Mouse (Mus musculus) gastrocnemius, postnatal 25 days (tissue): ENCODE measurements at regions not wholly inside any gene's neighbourhood (a gene's known extent, or its start where the extent isn't known, plus 50 kb on each side); places are given as distances from the start of the nearest gene placed in this dataset.

Experiments
- DNase-seq: peaks from one replicate; pipeline ENCODE4 v3.0.0; 2022

DNA sequence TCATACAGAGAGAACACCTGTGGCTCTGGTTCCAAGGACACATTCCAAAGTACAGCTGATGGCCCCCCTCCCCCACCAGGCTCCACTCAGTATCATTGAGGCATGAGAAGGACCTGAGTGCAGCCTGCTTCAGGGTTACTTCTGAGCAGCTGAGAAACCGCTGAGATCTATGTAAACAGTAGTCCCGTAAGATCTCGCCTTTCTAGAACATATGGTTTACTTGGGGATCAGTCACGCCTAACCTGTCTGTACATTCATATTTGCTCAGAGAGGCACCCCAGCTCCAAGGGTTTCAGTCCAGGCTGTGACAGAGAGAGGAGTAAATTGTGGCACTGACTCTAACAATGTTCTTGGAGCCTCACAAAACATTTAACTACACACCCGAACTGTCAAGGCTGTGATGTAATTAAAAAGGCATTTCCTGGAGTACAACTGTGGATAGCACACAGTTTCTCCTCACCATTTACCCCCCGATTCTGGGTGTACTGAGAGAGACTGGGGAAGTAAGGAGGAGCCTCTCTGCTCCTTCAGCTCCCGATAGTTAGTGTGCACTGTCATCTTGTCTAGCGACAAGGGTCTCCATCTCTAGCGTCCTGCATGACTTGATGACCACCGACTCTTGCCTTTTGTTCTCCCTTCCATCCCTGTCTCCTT, 155.7 kb downstream of the Dad1 start:
- no peak for DNase-seq

DNA sequence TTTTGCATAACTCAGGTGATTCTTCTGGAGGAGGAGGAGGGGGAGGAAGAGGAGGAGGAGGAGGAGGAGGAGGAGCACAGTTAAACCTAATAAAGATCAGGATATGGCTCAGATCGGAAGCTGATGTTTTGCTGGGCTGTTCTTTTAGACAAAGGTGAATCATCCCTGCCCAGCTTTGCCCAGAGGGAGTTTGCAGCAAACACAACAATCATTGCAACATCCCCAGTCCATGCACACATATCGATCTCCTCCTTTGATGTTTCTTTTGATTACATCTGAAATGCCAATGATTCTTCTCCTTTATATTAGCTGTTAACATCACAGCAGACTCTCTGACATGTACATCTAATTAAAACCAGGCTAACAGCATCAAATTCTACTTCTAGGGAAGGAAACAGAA, 156.9 kb downstream of the Dad1 start:
- DNase-seq, result no peak

DNA sequence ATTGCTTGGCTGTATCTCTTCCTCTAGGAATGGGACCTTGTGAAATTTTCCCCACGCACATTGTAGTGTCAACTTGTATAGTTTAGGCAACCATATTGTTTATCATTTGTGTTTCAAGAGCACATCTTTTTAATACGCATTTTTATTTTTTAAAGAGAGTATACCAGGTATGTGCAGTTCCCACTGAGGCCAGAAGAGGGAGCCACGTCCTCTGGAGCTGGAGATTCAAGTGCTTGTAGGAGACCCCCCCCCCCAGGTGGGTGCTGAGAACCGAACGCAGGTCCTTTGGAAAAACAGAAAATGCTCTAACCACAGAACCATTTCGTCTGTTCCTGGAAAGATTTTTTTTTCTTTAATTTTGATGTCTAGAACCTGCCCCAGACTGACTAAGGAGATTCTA, 161.5 kb downstream of the Dad1 start:
- no peak for DNase-seq

DNA sequence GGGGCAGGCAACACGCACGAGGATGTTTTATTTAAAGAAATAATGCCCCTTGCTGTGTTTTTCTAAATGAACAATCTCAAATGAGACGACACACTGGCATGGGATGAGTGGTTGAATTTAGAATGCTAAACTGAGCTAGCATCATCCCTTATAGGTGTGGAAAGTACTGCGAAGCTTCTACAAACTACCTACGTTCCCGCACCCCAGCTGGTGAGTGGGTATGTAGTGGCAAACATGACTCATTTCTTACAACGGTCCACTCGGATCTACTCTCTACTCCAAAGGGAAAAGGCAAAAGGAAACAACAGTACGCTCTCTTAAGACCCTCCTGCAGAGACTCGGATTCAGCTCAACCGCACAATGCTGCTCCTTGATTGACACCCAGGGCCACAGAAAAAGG, 167.2 kb downstream of the Dad1 start:
- no peak for DNase-seq

DNA sequence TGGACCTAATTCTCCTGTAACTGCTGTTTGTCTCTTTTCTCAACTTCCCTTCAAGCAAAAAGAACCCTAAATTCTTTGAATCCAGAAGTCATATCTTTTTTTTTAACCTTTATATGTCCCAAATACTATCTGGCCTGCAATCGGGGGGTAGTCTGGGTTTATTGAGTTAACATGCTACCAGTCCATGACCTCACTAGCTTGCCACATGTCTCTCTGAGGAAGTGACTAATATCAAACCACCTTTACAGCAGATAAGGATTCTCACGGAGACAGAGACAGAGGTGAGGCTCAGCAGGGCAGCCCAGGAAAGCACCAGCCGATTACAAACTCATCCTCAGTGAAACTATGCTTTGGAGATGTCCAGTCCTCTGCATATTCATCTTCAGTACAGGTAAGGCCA, 179.2 kb downstream of the Dad1 start:
- no peak for DNase-seq

DNA sequence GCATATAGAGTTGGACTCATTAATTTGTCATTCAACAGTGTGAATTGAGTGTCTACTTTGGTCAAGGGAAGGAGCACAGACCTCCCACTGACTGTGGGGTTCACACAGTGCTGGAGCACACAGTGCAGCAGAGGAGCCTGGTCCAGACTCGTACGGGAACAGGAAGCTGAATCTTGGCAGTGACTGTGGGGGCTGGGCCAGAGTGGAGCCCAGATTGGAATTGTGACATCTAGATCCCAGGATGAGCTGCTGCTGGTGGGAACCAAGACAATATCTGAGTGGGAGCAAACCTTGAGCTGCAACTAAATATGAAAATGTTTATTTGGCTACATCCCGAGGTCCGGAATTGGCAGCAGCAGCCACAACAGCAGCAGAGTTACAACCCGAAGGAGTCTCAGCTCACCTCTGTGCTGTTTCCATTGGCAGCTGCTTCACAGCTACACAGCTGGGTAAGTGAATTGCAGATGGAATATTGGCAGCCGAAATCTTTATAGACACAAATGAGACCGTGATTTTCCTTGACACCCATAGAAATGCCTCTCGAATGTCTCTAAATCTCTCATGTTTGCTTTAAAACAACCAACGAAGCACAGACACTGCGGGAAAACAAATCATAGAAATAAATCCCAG, 181.5 kb downstream of the Dad1 start:
- DNase-seq, result peak; percentile 25

DNA sequence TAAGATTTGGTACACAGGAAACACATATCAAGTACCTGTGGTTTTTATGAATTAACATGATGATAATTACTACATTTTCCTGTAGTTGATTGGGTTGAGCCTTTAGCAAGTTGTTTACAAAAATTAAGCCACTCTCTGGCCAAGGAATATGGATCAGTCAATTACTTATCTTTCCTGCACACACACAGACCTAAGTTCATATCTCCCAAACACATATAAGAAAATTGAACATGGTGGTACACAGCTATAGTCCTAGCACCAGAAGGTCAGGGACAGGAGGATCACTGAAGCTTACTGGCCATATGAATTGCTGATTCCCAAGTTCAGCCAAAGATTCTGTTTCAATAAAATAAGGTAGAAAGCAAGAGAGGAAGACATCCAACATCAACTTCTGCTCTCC, 183.7 kb downstream of the Dad1 start:
- no peak for DNase-seq

DNA sequence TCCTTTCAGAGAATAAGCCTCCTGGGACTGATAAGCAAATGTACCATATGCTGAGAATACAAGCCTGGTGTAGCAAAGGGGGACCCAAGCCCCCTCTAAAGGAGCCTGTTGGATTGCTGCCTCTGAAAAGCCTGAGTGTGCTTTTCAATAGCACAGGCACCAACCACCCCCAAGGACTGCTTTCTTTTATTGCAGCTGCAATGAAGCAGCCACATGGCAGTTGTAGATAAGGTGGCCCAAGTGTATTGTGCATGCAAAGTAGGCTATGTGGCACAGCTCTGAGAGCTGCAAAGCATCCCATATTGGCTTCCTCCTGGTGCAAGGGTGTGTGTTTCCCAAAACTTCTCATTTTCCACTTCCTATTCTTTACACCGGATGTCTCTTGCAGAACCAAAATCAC, 185.2 kb downstream of the Dad1 start:
- no peak for DNase-seq

DNA sequence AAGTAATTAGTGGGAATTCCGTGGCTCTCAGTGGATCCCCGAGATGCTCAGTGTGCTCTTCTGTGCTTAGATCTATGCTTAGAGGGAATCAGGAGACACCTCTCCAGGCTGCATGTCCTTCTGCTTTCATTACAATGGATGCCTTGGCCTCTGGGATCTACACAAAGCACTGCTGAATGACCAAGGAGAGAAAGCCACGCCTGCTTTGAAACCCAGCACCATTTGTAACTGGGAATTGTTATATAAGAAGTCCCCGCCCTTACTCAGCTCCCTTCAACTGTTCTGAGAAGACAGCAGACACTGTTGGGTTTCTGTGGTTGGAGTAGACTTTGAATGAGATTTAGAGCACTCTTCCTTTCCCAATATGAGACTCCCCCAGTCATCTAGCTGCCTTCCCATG, 188.4 kb downstream of the Dad1 start:
- DNase-seq, result no peak

DNA sequence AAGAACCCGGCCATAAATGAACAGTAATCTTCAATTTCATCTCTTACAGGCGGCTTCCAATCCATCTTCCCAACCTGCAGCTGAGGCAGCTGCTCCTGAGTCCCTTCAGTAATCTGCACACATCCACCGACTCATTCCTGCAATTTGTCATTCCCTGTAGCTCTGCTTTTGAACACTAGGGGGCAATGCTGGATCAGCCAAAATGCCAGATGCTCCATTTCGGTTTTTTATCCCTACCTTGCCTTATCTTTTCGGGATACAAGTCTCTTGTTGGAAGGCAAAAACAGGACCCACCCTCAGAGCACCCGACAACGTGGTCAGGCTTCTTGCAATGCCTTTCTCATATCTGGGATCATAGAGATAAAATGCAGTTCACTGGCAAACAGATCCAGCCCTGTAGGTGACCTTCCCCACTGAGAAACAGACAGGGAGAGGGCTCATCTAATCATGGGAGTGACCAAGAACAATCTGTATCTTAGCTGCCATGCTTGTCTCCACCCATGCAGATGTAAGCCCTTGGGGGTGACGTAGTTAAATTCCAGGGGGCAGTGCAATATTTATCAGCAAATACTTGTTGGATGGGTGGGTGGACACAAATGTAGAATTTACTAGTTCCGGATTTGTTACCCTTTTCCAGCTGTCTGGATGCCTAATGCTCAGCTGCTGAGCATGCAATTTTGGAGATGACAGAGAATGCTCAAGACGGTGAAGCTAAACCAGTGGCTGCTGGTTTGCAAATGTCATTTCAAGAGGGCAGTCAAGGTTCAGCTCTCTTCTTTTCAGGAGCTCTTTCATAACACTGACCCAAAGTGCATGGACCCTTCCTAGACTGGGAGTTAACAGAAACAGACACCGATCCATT, 189.1 kb downstream of the Dad1 start:
- DNase-seq, result peak; percentile 28

DNA sequence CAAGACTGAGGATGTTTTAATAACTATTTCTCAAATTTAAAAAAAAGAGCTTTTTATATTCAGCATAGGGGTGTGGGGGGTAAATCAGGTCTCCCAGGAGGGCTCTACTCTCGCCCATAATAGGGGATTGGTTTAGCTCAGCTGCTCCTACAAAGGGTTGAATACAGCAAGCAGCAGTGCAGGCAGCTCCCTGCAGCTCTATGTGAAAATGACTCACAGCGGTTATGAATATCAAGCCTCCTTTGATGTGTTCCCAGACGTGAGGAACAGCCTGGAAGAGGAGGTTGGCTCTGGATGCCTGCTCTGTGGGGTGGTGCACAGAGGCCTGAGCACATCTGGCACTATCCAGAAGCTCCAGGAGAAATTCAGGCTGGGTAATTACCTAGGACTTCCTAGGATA, 192.3 kb downstream of the Dad1 start:
- peak; percentile 12 for DNase-seq

DNA sequence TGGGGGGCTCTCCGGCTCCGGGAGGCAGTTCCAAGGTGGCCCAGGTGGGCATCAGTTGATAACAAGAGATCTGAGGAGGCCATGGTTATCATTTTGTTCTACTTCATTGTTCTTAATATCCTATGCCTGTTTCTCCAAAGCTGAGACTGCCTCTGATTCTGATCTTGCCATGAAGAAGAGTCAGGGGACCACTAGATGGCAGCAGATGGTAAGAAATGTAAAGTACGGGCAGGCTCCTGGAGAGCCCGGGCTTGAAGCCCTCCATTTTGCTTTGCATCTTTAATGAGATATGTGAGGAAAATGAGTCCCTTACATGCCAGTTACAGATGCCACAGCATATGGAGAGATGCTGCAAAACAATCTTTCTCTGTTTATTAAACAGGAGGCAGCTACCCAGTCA, 194.1 kb downstream of the Dad1 start:
- DNase-seq, result no peak

DNA sequence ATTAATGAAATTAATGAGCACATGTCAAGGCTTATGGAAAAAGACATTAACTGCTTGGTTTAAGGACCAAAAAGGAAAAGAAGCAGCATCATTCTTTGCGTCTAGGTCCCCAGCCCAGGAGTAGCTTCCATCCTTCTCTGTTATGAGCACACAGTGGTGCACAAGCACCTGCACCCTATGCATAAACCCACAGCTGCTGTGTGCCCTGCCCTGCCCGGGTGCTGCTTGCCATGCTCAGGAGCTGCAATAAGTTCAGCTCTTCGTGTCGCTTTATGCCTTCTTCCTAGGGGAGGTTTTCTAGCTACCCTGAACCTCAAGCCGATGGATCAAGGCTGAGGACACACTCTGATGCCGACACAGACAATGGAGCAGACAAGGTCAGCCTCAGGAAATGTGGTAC, 194.8 kb downstream of the Dad1 start:
- no peak for DNase-seq

DNA sequence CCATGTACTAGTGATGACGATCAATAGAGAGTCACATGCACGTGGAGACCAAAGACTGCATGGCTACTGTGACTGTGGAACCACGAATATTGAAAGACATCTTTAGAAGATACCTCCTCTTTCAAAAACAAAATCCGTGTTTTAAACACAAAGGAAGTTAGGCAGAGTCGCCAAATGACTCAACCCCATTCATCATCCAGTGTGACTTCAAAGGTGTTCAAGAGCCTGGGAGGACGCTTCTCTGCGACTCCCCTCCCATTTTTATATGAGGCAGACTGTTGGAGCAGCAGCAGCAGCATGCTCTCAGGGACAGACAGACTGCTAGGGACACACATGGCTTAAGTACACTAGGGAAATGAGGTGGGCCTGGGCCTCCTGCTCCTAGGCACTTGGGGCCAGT, 197.2 kb downstream of the Dad1 start:
- DNase-seq, result no peak

DNA sequence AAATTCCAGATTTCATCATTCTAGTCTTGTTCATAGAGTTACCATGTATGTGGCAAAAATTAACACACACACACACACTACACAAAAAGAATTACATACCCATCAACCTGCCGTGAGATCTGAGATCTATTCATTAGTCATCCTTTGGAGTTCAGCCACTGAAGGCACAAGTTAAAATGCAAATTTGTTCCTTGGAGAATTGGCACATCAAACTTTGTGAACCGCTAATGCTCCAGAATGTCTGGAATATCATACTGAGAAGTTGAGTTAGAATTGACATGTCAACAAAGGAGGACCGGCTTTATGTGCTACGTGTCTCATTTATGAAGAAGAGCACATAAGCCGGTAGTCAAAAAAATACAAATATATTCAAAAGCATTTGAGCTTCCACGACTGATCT, 198.5 kb downstream of the Dad1 start:
- DNase-seq, result no peak

DNA sequence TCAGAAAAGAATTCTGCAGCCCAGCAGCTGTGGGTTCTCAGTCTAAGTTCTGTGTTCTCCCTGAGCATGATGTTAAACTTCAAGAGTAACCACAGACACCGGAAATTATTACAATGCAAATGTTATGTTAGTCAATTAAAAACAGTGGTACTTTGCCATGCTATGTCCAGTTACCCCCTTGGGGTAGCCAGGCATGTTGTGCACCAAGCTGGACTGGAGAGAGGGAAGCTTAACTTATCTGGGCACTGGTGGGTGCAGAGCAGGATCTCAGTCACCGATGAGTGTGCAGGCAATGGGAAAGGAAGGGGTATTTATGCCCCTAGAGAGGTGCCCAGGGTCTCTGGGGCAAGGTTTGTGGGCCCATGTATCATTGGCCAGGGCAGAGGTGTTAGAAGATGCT, 211.6 kb downstream of the Dad1 start:
- no peak for DNase-seq

DNA sequence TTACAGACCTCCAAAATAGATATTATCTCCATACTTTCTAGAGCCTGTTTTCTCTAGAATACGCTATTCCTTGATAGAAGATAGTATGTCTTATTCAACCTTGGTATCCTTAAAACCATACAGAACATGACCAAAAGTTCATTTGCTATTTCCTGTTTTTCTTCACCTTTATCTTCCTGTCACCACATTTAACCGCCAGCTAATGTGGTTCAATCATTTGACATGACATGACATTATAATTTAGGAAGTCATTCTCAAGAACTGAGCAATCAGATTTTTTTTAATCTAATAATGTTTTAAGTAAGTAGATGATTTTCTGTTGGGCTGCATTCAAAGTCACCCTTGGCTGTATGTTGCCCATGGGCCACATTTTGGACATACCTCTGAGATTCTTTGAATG, 213.3 kb downstream of the Dad1 start:
- no peak for DNase-seq

DNA sequence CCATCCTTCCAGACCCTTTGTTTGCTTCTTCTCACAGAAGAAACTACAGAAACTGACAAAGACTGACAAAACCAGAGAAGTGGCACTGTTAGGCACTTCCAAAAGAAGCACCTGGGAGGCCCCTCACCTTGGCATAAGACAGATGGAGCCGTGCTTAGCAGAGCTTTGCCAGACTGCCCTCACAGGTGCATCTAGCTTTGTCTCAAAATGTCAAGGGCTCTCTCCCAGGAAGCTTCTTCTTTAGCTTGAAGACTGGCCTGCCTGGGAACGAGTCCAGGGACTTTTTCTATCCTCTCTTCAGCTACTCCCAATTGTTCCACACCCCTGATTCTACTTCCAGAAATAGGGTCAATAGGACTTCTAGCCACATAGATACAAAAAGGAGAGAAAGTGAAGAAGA, 219.4 kb downstream of the Dad1 start:
- no peak for DNase-seq

DNA sequence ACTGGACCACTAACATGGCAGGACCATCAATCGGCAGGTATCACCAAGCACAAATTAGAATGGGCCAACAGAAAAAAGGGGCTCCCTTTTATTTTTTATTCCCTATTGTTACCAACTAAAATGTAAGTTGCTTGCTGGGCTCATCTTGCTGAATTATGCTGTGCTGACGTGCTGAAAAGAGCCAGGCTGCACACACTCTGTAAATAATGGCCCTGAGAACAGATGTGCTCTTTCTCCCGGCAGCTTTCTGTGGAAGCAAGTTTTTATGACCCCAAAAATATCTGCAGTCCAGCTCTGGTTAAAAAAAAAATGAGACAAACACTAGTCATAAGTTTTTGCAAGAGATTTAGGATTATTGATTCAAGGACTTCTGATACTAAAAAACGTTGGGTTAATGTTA, 230.4 kb downstream of the Dad1 start:
- DNase-seq, result no peak

DNA sequence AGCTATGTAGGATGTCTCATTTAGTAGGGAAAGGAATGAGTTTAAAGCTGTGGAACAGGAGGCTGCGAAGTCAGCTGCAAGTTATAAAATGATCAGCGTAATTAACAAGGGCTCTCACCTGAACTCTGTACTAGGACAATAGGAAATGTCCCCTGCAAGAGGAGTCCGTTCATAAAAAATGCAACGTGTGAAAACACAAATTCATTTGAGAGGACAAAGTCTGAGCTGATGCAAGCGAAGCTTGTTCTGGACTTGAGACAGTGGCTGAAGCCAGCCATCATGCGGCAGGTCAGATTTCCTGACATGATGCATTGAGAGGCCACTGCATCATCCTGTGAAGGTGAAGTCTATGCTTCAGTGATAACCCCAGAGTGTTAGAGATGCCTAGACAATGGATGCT, 232.5 kb downstream of the Dad1 start:
- DNase-seq, result no peak

DNA sequence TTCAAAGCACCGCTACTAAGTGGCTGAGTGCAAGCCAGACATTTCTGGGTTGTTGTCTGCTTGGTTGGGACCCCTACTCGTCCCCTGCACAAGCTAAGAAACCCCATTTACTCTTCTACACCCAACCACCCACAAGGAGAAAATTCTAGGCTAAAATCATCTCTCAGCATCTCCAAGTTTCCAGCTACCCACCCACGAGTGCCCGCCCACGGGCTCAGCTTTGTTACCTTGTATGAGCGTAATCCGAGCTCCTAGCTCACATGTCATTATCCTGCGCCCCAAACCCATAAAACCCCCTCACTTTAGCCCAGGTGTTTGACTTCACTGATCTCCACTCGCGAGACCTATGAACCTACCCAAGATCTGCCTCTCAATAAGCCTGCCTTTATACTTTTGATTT, 239.3 kb downstream of the Dad1 start:
- DNase-seq, result no peak

DNA sequence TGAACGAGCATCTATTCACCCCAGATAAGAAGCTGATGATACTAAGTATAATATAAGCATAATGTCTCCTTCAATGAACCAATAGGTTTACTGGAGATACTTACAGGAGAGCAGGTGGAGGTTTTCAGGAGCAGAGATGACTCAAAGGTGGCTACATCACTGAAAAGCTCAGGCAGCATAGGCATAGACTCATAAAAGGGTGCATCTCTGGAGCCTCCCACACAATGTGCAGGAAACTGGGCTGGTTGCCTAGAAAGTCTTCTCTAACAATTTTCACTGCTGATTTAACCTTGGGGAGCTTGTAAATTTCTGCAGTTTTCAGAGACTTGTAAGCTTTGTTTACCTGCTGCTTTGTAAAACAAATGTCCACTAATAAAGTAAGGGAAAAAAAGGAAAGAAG, 251.8 kb downstream of the Dad1 start:
- DNase-seq, result no peak

DNA sequence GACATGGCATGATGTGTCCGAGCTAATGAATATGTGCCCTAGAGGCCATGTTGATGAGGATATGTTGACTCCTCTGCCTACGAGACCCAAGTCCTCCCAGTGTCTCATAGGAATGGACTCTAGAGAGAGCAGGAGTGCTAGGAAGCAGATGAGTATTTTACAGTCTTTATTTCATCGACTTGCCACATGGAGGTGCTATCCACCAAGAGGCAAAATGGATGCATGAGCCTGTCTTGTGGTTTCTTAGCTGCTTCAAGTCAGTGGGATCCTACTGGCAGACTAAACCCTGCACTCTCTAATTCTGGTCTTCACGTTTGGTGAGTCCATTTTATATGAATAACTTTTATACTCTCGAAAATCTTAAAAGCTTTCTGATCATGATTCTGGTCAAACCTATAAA, 253.4 kb downstream of the Dad1 start:
- DNase-seq, result no peak

DNA sequence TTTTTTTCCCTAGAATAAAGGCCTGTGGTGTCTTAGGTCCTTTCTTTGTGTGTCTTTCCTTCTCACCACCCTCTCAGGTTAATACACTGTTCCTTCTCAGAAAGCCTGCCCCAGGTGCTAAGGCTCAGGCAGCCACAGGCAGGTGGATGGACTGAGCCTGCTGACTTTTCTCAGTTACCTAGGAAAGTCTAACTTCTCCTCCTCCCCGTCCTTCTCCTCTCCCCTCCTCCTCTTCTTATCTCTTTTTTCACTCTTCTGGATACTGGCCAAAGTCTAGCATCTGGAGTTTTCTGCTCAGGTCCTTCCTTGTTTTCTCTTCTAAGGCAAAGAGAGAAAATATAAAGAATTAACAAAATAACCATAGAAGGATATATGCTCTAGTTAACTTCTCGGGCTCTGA, 260.5 kb downstream of the Dad1 start:
- DNase-seq, result no peak
